Comparison of ENCODE assay signal across 1 mouse cellular context in the genomic region with DNA sequence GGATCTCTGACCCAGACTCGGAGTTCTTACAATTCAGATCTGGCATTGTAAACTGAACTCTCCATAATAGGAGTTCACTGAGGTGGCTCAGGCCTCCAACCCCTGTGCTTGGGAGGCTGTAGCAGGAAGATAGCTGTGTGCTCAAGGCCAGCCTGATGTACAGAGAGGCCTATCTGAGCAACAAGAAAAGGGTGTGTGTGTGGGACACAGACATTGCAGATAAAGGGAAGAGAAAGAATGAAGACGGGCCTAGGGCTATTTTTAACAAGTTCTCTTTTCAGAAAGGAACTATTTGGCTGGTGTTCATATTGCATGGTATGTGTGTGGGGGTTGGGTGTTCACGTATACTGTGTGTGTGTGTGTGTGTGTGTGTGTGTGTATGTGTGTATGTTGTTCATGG.
TF ChIP-seq lines count a peak whose summit lies in the region.

No protein-coding gene starts in this region.

TF ChIP-seq in CH12.LX, 34 proteins besides CTCF, POLR2A, EP300 and RAD21:
- TF ChIP-seq CHD2 (IDR thresholded peaks at IDR 0.05; ENCODE audit: low read length): 0 out of 2 replicates have a peak, but pooled peaks have one; percentile 14
- no peak for TF ChIP-seq TCF12 (IDR thresholded peaks at IDR 0.05; ENCODE audit: low read depth, low read length)
